Mouse (Mus musculus): ENCODE results near the gene Olfr1231.

Olfr1231 gene

DNA sequence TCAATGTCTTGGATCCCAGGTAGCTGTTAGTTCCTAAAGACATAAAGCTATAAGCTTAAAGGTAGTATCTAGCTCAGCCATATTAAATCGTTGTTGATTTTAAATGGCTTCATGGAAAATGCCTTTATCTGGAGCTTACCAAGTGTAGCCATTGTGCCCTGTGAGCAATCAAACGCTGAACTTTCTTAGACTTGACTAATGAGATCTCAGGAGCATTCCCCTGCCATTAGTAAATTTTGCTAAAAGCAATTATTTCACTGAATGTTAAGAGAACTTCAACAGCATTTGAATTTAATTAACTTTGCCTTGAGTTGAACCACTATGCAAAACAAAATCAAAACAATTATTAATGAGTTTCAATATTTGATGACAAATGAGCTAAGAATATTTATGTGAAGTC, at the start of gene Olfr1231:
TSS of gene Olfr1231 (minus strand) at position 101 of the 400 bp plus-strand sequence.
- no peak for DNase-seq

GRCm38 (mm10) chr2:89342298-89342697, 35.4 kb upstream of the Olfr1231 start, which contains the start of gene Olfr1233:
Gene Olfr1233 (minus strand): TSS chr2:89342398.
- DNase-seq = no peak

DNA sequence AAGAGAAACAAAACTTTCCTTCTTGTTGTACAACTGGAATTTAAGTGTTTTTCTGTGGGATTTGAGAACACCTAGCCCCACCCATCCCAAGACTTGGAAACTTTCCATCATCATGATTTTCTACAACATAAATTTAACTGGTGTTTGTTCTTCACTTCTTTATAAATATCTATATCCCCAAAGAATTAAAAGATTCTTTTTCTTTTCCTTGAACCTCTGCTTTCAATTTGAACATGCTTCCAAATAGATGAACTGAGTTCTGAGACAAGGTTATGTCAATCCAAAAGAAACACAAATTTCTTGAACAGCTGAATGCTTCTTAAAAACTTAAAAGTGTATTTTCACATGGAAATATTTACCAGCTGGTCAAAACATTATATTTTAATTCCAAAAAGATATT, 22.7 kb upstream of the Olfr1231 start, which contains the start of gene Olfr1232:
TSS of gene Olfr1232 (minus strand) at position 101 of the 400 bp plus-strand sequence.
- no peak for DNase-seq

GRCm38 (mm10) chr2:89297168-89297567, 9.7 kb downstream of the Olfr1231 start, which contains the start of gene Olfr1230:
Gene Olfr1230 (minus strand): TSS chr2:89297268.
- no peak for DNase-seq

- DNase-seq = no peak
These were observed 19.0 kb downstream of the Olfr1231 start, which contains the start of gene Olfr1229 for GRCm38 (mm10) chr2:89287914-89288313. Gene Olfr1229 (minus strand): TSS chr2:89288014.

- DNase-seq = no peak
These were observed 52.9 kb downstream of the Olfr1231 start, which contains the start of gene Olfr1228 for GRCm38 (mm10) chr2:89253962-89254361. Gene Olfr1228 (minus strand): TSS chr2:89254062.

All from lung, adult 18-20 months (tissue).